Mouse (Mus musculus) heart, adult 2 months (tissue): ENCODE results near the gene Gpr137c.

Experiments used
- CTCF ChIP-seq: fragments of 200-600 bp; IDR thresholded peaks from 2 replicates; pipeline ENCODE4 v1.8.1; 2022; ENCODE audit warnings: antibody characterized with exemption, mild to moderate bottlenecking, moderate library complexity
- EP300 ChIP-seq: fragments of 200-500 bp; IDR thresholded peaks from 2 replicates; pipeline ENCODE4 v1.6.1; 2011; ENCODE audit warnings: low read depth, low read length, control low read depth; ENCODE audit not compliant: insufficient read depth
- POLR2A ChIP-seq: fragments of 200-500 bp; IDR thresholded peaks from 2 replicates; pipeline ENCODE4 v1.6.1; 2011; ENCODE audit warnings: mild to moderate bottlenecking, low read depth, low read length, control low read depth; ENCODE audit not compliant: insufficient read depth

DNA sequence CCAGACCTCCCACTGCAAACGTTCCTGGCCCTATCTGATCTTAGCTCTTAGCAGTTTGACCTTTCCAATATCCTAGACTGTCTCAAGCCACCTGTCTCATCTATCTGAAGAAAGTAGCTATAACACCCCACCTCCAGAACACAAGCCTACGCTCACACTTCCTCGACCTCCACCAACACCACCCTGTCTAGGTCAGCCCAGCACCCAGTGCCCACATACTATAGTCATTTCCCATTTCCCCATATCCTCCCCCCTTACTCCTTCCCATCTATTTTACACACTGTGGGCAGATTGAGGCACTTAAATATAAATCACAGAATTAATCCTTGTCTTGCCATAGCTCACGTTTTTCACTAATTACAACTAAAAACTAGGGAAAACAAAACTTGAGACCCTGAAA is 37.9 kb upstream of the Gpr137c start:
- TF ChIP-seq POLR2A, result no peak
- TF ChIP-seq CTCF, result no peak
- no peak for TF ChIP-seq EP300
